Mouse (Mus musculus) cortical plate, adult 2 months (tissue): Measurements from ENCODE around the gene Gm11733.

Source experiments
- CTCF ChIP-seq: fragments of 200-500 bp; IDR thresholded peaks from 2 replicates; pipeline ENCODE4 v1.5.1; 2011; ENCODE audit warnings: mild to moderate bottlenecking, control low read depth, low read length; ENCODE audit not compliant: insufficient read depth; ENCODE audit errors: extremely low read depth
- POLR2A ChIP-seq: fragments of 200-500 bp; IDR thresholded peaks from 2 replicates; pipeline ENCODE4 v1.6.1; 2011; ENCODE audit warnings: mild to moderate bottlenecking, low read length, control low read depth; ENCODE audit not compliant: insufficient read depth; ENCODE audit errors: extremely low read depth

- no peak for TF ChIP-seq CTCF
- no peak for TF ChIP-seq POLR2A
These were observed 51.5 kb downstream of the Gm11733 start for GRCm38 (mm10) chr11:117535491-117536304.
